Mouse (Mus musculus): Measurements from ENCODE around the gene Kif20b. TPM values are rescaled to one million over a fixed set of nuclear protein-coding genes. Genes with fewer than 3 reads are reported as not detected.

Gene Kif20b
- total and polyA plus RNA-seq, 3 experiments: 0.06 to 0.91 (median 0.63) TPM

DNA sequence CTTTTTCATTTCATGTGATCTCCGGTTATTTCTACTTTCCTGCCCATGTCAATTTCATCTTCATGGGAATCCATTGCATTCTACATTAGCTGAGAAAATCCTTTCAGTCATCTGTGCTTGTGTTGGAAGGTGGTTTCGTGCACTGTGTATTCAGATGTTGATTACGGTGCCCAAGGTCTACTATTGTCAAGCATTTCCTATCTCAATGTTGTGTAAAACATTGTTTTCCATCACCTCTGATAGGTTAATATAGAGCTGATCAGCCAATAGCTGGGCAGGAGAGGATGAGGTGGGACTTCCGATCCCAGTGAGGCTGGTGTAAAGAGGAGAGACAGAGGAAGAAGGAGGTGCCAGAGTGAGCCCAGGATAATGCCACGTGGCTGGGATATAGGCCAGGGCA, 18.1 kb upstream of the Kif20b start:
- Histone ChIP-seq H3K27ac (no peak overlapping the region), H3K36me3 (ENCODE audit: control insufficient read depth, insufficient read depth, low read length) (no peaks in the 10 kb centered on the region), H3K4me3 (no peak overlapping the region), H3K79me2 (replicated peaks; ENCODE audit: control insufficient read depth, insufficient read depth, low read length) (no peaks in the 10 kb centered on the region), H3K4me1 (ENCODE audit: control insufficient read depth, insufficient read depth, low read length) (no peaks in the 10 kb centered on the region), H3K9ac (ENCODE audit: low read depth, low read length) (no peak overlapping the region), H3K27me3 (ENCODE audit: control insufficient read depth, insufficient read depth, low read length) (no peaks in the 10 kb centered on the region)
- intact Hi-C loops (cut with DNase I): no loop called here
- WGBS: 78% methylated on average over 5 of the region's 5 CpGs
- TF ChIP-seq CTCF (IDR thresholded peaks at IDR 0.05): no peak
- no peak for TF ChIP-seq POLR2A (IDR thresholded peaks at IDR 0.05; ENCODE audit: insufficient read depth, low read depth, low read length)
- TF ChIP-seq EP300 (IDR thresholded peaks at IDR 0.05; ENCODE audit: insufficient read depth, low read depth, low read length): no peak
- DNase-seq: no peak

DNA sequence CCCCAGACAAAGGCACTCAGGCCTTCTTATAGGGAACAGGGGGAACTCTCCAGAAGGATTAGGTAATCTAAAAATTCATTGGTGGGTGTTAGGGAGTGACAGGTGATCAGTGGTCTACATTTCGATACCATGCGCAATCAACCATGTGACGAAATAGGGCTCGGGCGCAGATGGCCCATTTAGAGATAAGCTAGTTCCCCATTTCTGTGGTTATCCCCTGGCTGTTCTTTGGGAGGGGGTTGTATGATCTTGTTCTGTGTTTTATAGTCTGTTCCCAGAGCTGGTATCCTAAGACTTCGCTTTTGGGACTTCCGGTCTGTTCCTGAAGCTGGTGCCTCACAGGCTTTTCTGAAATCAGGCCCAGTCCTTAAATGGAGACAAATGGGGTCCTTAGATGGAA, 16.7 kb upstream of the Kif20b start:
- WGBS: 85% methylated on average over 7 of the region's 7 CpGs
- H3K27ac ChIP-seq: no peak overlapping the region
- TF ChIP-seq POLR2A (IDR thresholded peaks at IDR 0.05; ENCODE audit: insufficient read depth, low read depth, low read length) (no peak), CTCF (IDR thresholded peaks at IDR 0.05) (no peak), EP300 (IDR thresholded peaks at IDR 0.05; ENCODE audit: insufficient read depth, low read depth, low read length) (no peak)
- H3K9ac ChIP-seq (ENCODE audit: low read depth, low read length): no peak overlapping the region
- H3K36me3 ChIP-seq (ENCODE audit: control insufficient read depth, insufficient read depth, low read length): no peaks in the 10 kb centered on the region
- no peaks in the 10 kb centered on the region for H3K27me3 ChIP-seq (ENCODE audit: control insufficient read depth, insufficient read depth, low read length)
- no peak overlapping the region for H3K4me3 ChIP-seq
- no peak for DNase-seq
- no peaks in the 10 kb centered on the region for H3K79me2 ChIP-seq (replicated peaks; ENCODE audit: control insufficient read depth, insufficient read depth, low read length)
- H3K4me1 ChIP-seq (ENCODE audit: control insufficient read depth, insufficient read depth, low read length): no peaks in the 10 kb centered on the region
- intact Hi-C loops (cut with DNase I): no loop called here

DNA sequence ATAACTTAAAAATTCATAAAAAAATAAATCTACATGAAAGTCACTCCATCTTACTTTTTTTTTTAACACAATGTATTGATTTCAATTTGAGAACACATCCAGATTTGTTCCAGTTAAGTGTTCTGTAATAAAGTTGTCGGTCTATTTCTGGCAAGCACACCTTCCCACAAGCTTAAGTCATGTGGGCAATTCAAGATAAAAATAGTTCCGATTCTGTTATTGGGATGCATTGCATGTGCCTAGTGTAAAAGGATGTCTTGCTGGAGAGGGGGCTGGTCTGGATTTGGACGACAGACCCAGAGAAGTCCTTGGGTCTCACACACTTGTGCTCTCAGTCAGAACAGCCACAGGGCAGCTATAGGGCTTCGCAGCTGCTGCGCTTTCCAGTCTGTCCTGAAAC, 15.4 kb upstream of the Kif20b start:
- TF ChIP-seq POLR2A (IDR thresholded peaks at IDR 0.05; ENCODE audit: insufficient read depth, low read depth, low read length): no peak
- no peak for TF ChIP-seq EP300 (IDR thresholded peaks at IDR 0.05; ENCODE audit: insufficient read depth, low read depth, low read length)
- no peak for TF ChIP-seq CTCF (IDR thresholded peaks at IDR 0.05)
- intact Hi-C loops (cut with DNase I): no loop called here
- no peaks in the 10 kb centered on the region for H3K36me3 ChIP-seq (ENCODE audit: control insufficient read depth, insufficient read depth, low read length)
- H3K79me2 ChIP-seq (replicated peaks; ENCODE audit: control insufficient read depth, insufficient read depth, low read length): no peaks in the 10 kb centered on the region
- H3K4me3 ChIP-seq: no peak overlapping the region
- 54% methylated on average over 5 of the region's 5 CpGs for WGBS
- H3K27me3 ChIP-seq (ENCODE audit: control insufficient read depth, insufficient read depth, low read length): no peaks in the 10 kb centered on the region
- H3K4me1 ChIP-seq (ENCODE audit: control insufficient read depth, insufficient read depth, low read length): no peaks in the 10 kb centered on the region
- DNase-seq: no peak
- no peak overlapping the region for H3K9ac ChIP-seq (ENCODE audit: low read depth, low read length)
- H3K27ac ChIP-seq: no peak overlapping the region; the same call in 1 of the 2 replicates

DNA sequence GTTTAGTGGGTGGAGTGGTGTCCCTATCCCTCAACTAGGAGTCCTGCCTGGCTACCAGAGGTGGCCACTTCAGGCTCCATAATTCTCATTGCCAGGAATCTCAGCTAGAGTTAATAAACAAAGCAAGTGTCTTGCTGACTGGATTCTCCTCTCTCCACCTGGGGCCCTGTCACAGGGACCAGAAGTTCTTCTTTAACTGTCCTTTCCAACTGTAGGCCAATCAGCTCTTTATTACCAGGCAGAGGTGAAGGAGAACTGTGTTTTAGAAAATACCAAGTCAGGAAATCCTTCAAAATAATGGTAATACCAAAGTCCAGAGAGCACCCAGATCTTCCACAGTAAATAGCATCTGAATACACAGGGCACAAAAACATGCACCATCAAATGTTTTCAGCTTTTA, 9.8 kb upstream of the Kif20b start:
- no peaks in the 10 kb centered on the region for H3K27me3 ChIP-seq (ENCODE audit: control insufficient read depth, insufficient read depth, low read length)
- TF ChIP-seq EP300 (IDR thresholded peaks at IDR 0.05; ENCODE audit: insufficient read depth, low read depth, low read length) (no peak), CTCF (IDR thresholded peaks at IDR 0.05) (no peak), POLR2A (IDR thresholded peaks at IDR 0.05; ENCODE audit: insufficient read depth, low read depth, low read length) (no peak)
- no peak for DNase-seq
- no peak overlapping the region for H3K9ac ChIP-seq (ENCODE audit: low read depth, low read length)
- H3K4me1 ChIP-seq (ENCODE audit: control insufficient read depth, insufficient read depth, low read length): no peaks in the 10 kb centered on the region
- H3K27ac ChIP-seq: no peak overlapping the region
- no peaks in the 10 kb centered on the region for H3K79me2 ChIP-seq (replicated peaks; ENCODE audit: control insufficient read depth, insufficient read depth, low read length)
- intact Hi-C loops (cut with DNase I): no loop called here
- H3K36me3 ChIP-seq (ENCODE audit: control insufficient read depth, insufficient read depth, low read length): no peaks in the 10 kb centered on the region
- H3K4me3 ChIP-seq: no peak overlapping the region

DNA sequence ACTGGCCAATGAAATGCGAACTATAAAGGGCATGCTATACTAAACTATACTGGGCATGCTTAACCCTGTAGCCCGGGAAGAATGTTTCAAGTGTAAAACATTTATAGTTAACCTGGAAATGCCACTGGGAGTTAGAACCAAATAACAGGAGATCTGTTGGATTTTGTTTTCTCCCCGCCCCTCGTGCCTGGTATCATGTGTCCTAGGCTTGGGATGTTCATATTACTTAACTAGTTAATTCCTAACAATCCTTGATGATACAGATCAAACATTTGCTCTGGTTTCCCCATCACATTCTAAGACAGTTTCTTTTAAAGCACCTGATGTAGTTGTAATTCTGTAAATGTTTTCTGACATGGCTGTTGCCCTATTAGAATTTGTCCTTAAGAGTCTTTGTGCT, 2.1 kb upstream of the Kif20b start:
- H3K79me2 ChIP-seq (replicated peaks; ENCODE audit: control insufficient read depth, insufficient read depth, low read length): no peaks in the 10 kb centered on the region
- 93% methylated on average over 4 of the region's 4 CpGs for WGBS
- no peaks in the 10 kb centered on the region for H3K36me3 ChIP-seq (ENCODE audit: control insufficient read depth, insufficient read depth, low read length)
- intact Hi-C loops (cut with DNase I): loop anchor here (2.0 kb wide), 3 partner anchors 41 to 249 kb away; partner anchors contain the start of gene Pank1
- H3K9ac ChIP-seq (ENCODE audit: low read depth, low read length): no peak overlapping the region
- no peak for TF ChIP-seq POLR2A (IDR thresholded peaks at IDR 0.05; ENCODE audit: insufficient read depth, low read depth, low read length)
- no peak for TF ChIP-seq EP300 (IDR thresholded peaks at IDR 0.05; ENCODE audit: insufficient read depth, low read depth, low read length)
- TF ChIP-seq CTCF (IDR thresholded peaks at IDR 0.05): no peak
- no peak overlapping the region for H3K4me3 ChIP-seq
- no peaks in the 10 kb centered on the region for H3K27me3 ChIP-seq (ENCODE audit: control insufficient read depth, insufficient read depth, low read length)
- no peak overlapping the region for H3K27ac ChIP-seq
- no peak for DNase-seq
- no peaks in the 10 kb centered on the region for H3K4me1 ChIP-seq (ENCODE audit: control insufficient read depth, insufficient read depth, low read length)

DNA sequence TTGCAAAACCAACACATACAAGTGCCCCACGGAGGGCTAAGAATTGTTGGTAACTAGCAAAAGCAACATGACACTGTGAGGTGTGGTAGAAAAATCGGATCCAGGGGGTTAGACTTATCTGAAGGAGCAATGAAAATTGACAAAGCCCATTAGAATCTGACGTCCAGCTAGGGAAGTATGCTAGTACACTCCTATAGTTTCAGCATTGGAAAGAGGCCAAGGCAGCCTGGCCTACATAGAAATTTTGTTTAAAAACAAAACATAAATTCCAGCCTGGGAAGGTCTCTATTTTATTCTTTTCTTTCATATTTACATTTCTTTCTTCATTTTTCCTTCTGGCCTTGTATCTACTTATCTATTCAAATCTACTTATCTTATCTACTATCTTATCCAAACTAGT, 1.6 kb upstream of the Kif20b start:
- no peak overlapping the region for H3K4me3 ChIP-seq
- no peak overlapping the region for H3K27ac ChIP-seq
- H3K79me2 ChIP-seq (replicated peaks; ENCODE audit: control insufficient read depth, insufficient read depth, low read length): no peaks in the 10 kb centered on the region
- 67% methylated on average over 3 of the region's 3 CpGs for WGBS
- no peak overlapping the region for H3K9ac ChIP-seq (ENCODE audit: low read depth, low read length)
- no peaks in the 10 kb centered on the region for H3K36me3 ChIP-seq (ENCODE audit: control insufficient read depth, insufficient read depth, low read length)
- no peak for DNase-seq
- no peaks in the 10 kb centered on the region for H3K4me1 ChIP-seq (ENCODE audit: control insufficient read depth, insufficient read depth, low read length)
- intact Hi-C loops (cut with DNase I): loop anchor here (2.0 kb wide), 3 partner anchors 42 to 250 kb away; partner anchors contain the start of gene Pank1
- H3K27me3 ChIP-seq (ENCODE audit: control insufficient read depth, insufficient read depth, low read length): no peaks in the 10 kb centered on the region
- TF ChIP-seq POLR2A (IDR thresholded peaks at IDR 0.05; ENCODE audit: insufficient read depth, low read depth, low read length) (no peak), EP300 (IDR thresholded peaks at IDR 0.05; ENCODE audit: insufficient read depth, low read depth, low read length) (no peak), CTCF (IDR thresholded peaks at IDR 0.05) (no peak)
